Mouse (Mus musculus) embryonic fibroblast, embryonic 13.5 days (primary cell): ENCODE results near the gene Actr1a.

Experiments
- CTCF ChIP-seq: IDR thresholded peaks from 2 replicates; pipeline ENCODE4 v1.5.1; 2011; ENCODE audit warnings: mild to moderate bottlenecking, control low read depth, low read length, moderate library complexity, borderline replicate concordance; ENCODE audit not compliant: insufficient read depth
- POLR2A ChIP-seq: IDR thresholded peaks from 2 replicates; pipeline ENCODE4 v1.6.1; 2011; ENCODE audit warnings: low read depth, mild to moderate bottlenecking, control low read depth, low read length, moderate library complexity

GRCm38 (mm10) chr19:46369204-46369603 lies 26.3 kb downstream of the Actr1a start:
- TF ChIP-seq CTCF, result peak; percentile 72
- TF ChIP-seq POLR2A, result no peak
